Mouse (Mus musculus) embryonic facial prominence, embryonic 15.5 days (tissue): ENCODE data around the gene Uts2b. TPM values are rescaled to one million over a fixed set of nuclear protein-coding genes. Genes with fewer than 3 reads are reported as not detected.
"Not testable (repeated sequence)": the region's sequence is repeated elsewhere in the genome, so short reads cannot be mapped to it uniquely, and the experiment has no call there.

Experiments
- ATAC-seq: fragments of 200-750 bp; cut with Nextera tagmentation; 2 replicates; pipeline ENCODE4 v1.8.0; 2017; ENCODE audit warnings: low read depth, moderate TSS enrichment; ENCODE audit not compliant: insufficient number of reproducible peaks, low FRiP score, low TSS enrichment
- H3K27ac ChIP-seq: fragments of 300-500 bp; sonication (generic); replicated peaks from 2 replicates; pipeline ENCODE4 v1.5.1; 2015; ENCODE audit warnings: mild to moderate bottlenecking, inconsistent platforms
- H3K27me3 ChIP-seq: fragments of 300-500 bp; sonication (generic); 2 replicates; pipeline ENCODE4 v1.6.1; 2015; ENCODE audit warnings: inconsistent platforms
- H3K36me3 ChIP-seq: fragments of 300-500 bp; sonication (generic); 2 replicates; pipeline ENCODE4 v1.6.1; 2015; ENCODE audit warnings: mild to moderate bottlenecking, inconsistent platforms
- H3K4me1 ChIP-seq: fragments of 300-500 bp; sonication (generic); 2 replicates; pipeline ENCODE4 v1.6.1; 2015; ENCODE audit warnings: inconsistent platforms
- H3K4me2 ChIP-seq: fragments of 300-500 bp; sonication (generic); replicated peaks from 2 replicates; pipeline ENCODE4 v1.6.1; 2015; ENCODE audit warnings: mild to moderate bottlenecking, inconsistent platforms
- H3K4me3 ChIP-seq: fragments of 300-500 bp; sonication (generic); replicated peaks from 2 replicates; pipeline ENCODE4 v1.5.1; 2015; ENCODE audit warnings: mild to moderate bottlenecking, inconsistent platforms
- H3K9ac ChIP-seq: fragments of 300-500 bp; sonication (generic); 2 replicates; pipeline ENCODE4 v1.6.1; 2015; ENCODE audit warnings: inconsistent platforms
- H3K9me3 ChIP-seq: fragments of 300-500 bp; sonication (generic); replicated peaks from 2 replicates; pipeline ENCODE4 v1.6.1; 2016; ENCODE audit warnings: inconsistent platforms
- WGBS: fragments of 180-500 bp; shearing (Covaris S2); methylation state at CpG from one replicate; pipeline ENCODE4 v1.1.7; 2015; 5-methylcytosine and 5-hydroxymethylcytosine counted together
- polyA plus RNA-seq: library from polyadenylated mRNA; unstranded; fragments of >200 nt; fragmentation: Nextera tagmentation; extraction: Ambion mirVana; gene quantifications from 2 replicates; pipeline ENCODE4 v1.2.1, GENCODE M21; 2015

Uts2b gene
- polyA plus RNA-seq, 1 experiment from 2014 or later = not detected

- H3K4me2 ChIP-seq = no peak overlapping the region
- H3K4me1 ChIP-seq = no peaks in the 10 kb centered on the region
- no peaks in the 10 kb centered on the region for H3K27me3 ChIP-seq
- H3K9me3 ChIP-seq = no peaks in the 10 kb centered on the region
- no peak overlapping the region for H3K9ac ChIP-seq
- WGBS = 67% methylated on average over 2 of the region's 2 CpGs
- H3K27ac ChIP-seq = no peak overlapping the region
- no peak for ATAC-seq
- H3K4me3 ChIP-seq = no peak overlapping the region
- no peaks in the 10 kb centered on the region for H3K36me3 ChIP-seq
Observed at GRCm38 (mm10) chr16:27370700-27371099, 661 bp upstream of the Uts2b start.

GRCm38 (mm10) chr16:27360059-27360458 is 10.0 kb downstream of the Uts2b start:
- no peak for ATAC-seq
- Histone ChIP-seq H3K9me3 (no peaks in the 10 kb centered on the region), H3K27ac (no peak overlapping the region), H3K4me1 (no peaks in the 10 kb centered on the region), H3K4me3 (no peak overlapping the region), H3K4me2 (no peak overlapping the region), H3K9ac (no peak overlapping the region), H3K27me3 (no peaks in the 10 kb centered on the region), H3K36me3 (no peaks in the 10 kb centered on the region)
- 88% methylated on average over 1 of the region's 1 CpGs for WGBS

GRCm38 (mm10) chr16:27354464-27354863 is 15.6 kb downstream of the Uts2b start:
- WGBS = 75% methylated on average over 2 of the region's 2 CpGs
- no peak for ATAC-seq
- Histone ChIP-seq H3K9ac (no peak overlapping the region), H3K27ac (no peak overlapping the region), H3K9me3 (no peaks in the 10 kb centered on the region), H3K36me3 (no peaks in the 10 kb centered on the region), H3K27me3 (no peaks in the 10 kb centered on the region), H3K4me3 (no peak overlapping the region), H3K4me2 (no peak overlapping the region), H3K4me1 (no peaks in the 10 kb centered on the region)

GRCm38 (mm10) chr16:27349878-27350532 is 20.0 kb downstream of the Uts2b start:
- Histone ChIP-seq H3K9me3 (no peaks in the 10 kb centered on the region), H3K36me3 (no peaks in the 10 kb centered on the region), H3K4me1 (no peaks in the 10 kb centered on the region), H3K4me2 (no peak overlapping the region), H3K27ac (no peak overlapping the region), H3K27me3 (no peaks in the 10 kb centered on the region), H3K9ac (no peak overlapping the region), H3K4me3 (no peak overlapping the region)
- 85% methylated on average over 7 of the region's 7 CpGs for WGBS
- ATAC-seq = no peak

- H3K9me3 ChIP-seq = no peaks in the 10 kb centered on the region
- H3K4me3 ChIP-seq = no peak overlapping the region
- 96% methylated on average over 2 of the region's 2 CpGs for WGBS
- H3K4me1 ChIP-seq = no peaks in the 10 kb centered on the region
- H3K27me3 ChIP-seq = no peaks in the 10 kb centered on the region
- H3K9ac ChIP-seq = no peak overlapping the region
- H3K36me3 ChIP-seq = no peaks in the 10 kb centered on the region
- H3K4me2 ChIP-seq = no peak overlapping the region
- H3K27ac ChIP-seq = no peak overlapping the region
- ATAC-seq = no peak
Observed at GRCm38 (mm10) chr16:27349235-27349634, 20.8 kb downstream of the Uts2b start.

GRCm38 (mm10) chr16:27348359-27348758 is 21.7 kb downstream of the Uts2b start:
- no peak overlapping the region for H3K4me2 ChIP-seq
- 59% methylated on average over 1 of the region's 1 CpGs for WGBS
- no peak overlapping the region for H3K9ac ChIP-seq
- no peak overlapping the region for H3K4me3 ChIP-seq
- H3K9me3 ChIP-seq = no peaks in the 10 kb centered on the region
- H3K27ac ChIP-seq = no peak overlapping the region
- no peaks in the 10 kb centered on the region for H3K4me1 ChIP-seq
- no peaks in the 10 kb centered on the region for H3K36me3 ChIP-seq
- H3K27me3 ChIP-seq = no peaks in the 10 kb centered on the region
- no peak for ATAC-seq

GRCm38 (mm10) chr16:27347521-27347920 is 22.5 kb downstream of the Uts2b start:
- Histone ChIP-seq H3K4me1 (no peaks in the 10 kb centered on the region), H3K4me2 (no peak overlapping the region), H3K27me3 (no peaks in the 10 kb centered on the region), H3K9me3 (no peaks in the 10 kb centered on the region), H3K36me3 (no peaks in the 10 kb centered on the region), H3K9ac (no peak overlapping the region), H3K4me3 (no peak overlapping the region), H3K27ac (no peak overlapping the region)
- ATAC-seq = no peak
- WGBS = 62% methylated on average over 3 of the region's 3 CpGs

GRCm38 (mm10) chr16:27326463-27326862 is 43.6 kb downstream of the Uts2b start:
- Histone ChIP-seq H3K4me1 (no peaks in the 10 kb centered on the region), H3K4me2 (no peak overlapping the region), H3K9me3 (no peaks in the 10 kb centered on the region), H3K27ac (no peak overlapping the region), H3K36me3 (no peaks in the 10 kb centered on the region), H3K9ac (no peak overlapping the region), H3K4me3 (no peak overlapping the region), H3K27me3 (no peaks in the 10 kb centered on the region)
- ATAC-seq = no peak
- WGBS = 80% methylated on average over 2 of the region's 2 CpGs

- Histone ChIP-seq H3K27me3 (no peaks in the 10 kb centered on the region), H3K4me1 (no peaks in the 10 kb centered on the region), H3K9ac (no peak overlapping the region), H3K4me3 (no peak overlapping the region), H3K4me2 (no peak overlapping the region), H3K27ac (no peak overlapping the region), H3K36me3 (no peaks in the 10 kb centered on the region), H3K9me3 (no peaks in the 10 kb centered on the region)
- ATAC-seq = no peak
Observed at GRCm38 (mm10) chr16:27322047-27322446, 48.0 kb downstream of the Uts2b start.

GRCm38 (mm10) chr16:27319099-27319498 is 50.9 kb downstream of the Uts2b start:
- Histone ChIP-seq H3K36me3 (no peaks in the 10 kb centered on the region), H3K27me3 (no peaks in the 10 kb centered on the region), H3K9me3 (no peaks in the 10 kb centered on the region), H3K27ac (no peak overlapping the region), H3K4me3 (no peak overlapping the region), H3K4me2 (no peak overlapping the region), H3K4me1 (no peaks in the 10 kb centered on the region), H3K9ac (no peak overlapping the region)
- no peak for ATAC-seq
- WGBS = 81% methylated on average over 1 of the region's 1 CpGs

- ATAC-seq, H3K36me3 ChIP-seq, H3K4me2 ChIP-seq, H3K9me3 ChIP-seq, H3K27me3 ChIP-seq, H3K27ac ChIP-seq, H3K4me1 ChIP-seq, H3K9ac ChIP-seq, H3K4me3 ChIP-seq: not testable (repeated sequence)
- 64% methylated on average over 4 of the region's 4 CpGs for WGBS
Observed at GRCm38 (mm10) chr16:27307189-27307588, 62.9 kb downstream of the Uts2b start, which contains the start of gene Ostn. Ostn (plus strand) TSS chr16:27307489.
